In the genomic region with DNA sequence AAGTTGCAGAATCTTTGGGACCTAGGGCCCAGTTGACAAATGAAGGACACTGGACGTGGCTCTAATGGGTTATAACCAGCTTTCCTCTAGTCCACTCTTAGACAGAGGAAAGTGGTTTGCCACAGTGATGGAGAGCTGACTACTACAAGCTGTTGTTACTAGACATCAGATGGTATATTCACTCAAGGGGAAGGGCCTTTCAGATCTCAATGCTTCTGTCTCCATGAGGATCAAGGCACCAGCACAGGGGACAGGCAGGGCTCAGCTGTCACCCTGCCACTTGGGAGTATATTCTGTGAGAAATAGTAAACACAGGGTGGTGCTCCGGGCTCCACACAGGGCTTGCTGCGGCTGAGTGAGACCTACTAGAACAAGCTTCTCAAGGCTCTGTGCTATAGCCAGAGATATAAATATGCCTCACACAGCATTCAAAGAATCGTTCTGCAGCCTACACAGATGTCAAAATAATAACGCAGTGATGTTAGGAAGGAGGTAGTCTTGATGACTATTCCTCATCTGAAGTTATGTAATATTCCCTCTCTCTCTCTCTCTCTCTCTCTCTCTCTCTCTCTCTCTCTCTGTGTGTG, we compare ENCODE assay signal across 10 mouse cellular contexts.
"Had no signal": no experiment of that assay in that cellular context is flagged by ENCODE, and none has a peak within 500 bp of the region (broad histone marks: within the 10 kb centered on the region; RNA-seq: fewer than 3 reads in every experiment).

No protein-coding gene starts in this region.

- DNase-seq: kidney, adult 18-20 months; kidney, adult 9 months; kidney, postnatal 14 days; kidney, postnatal 4 days; layer of hippocampus, postnatal 36 days; liver, embryonic 13.5 days; lung, embryonic 14.5 days; right cerebral cortex, postnatal 25 days; thymus, adult 18-20 months; thymus, postnatal 36 days had no signal
